Mouse (Mus musculus) stomach, embryonic 15.5 days (tissue): ENCODE measurements around the gene Afdn. TPM values are rescaled to one million over a fixed set of nuclear protein-coding genes. Genes with fewer than 3 reads are reported as not detected.
"Not testable (repeated sequence)": the region's sequence is repeated elsewhere in the genome, so short reads cannot be mapped to it uniquely, and the experiment has no call there.

Experiments used
- ATAC-seq: fragments of 200-750 bp; cut with Nextera tagmentation; 2 replicates; pipeline ENCODE4 v1.8.0; 2017; ENCODE audit warnings: low read depth, moderate number of reproducible peaks, moderate TSS enrichment; ENCODE audit not compliant: insufficient read depth, low FRiP score
- H3K27ac ChIP-seq: fragments of 300-500 bp; sonication (generic); 2 replicates; pipeline ENCODE4 v1.5.1; 2015; ENCODE audit warnings: mild to moderate bottlenecking, inconsistent platforms
- H3K27me3 ChIP-seq: fragments of 300-500 bp; sonication (generic); replicated peaks from 2 replicates; pipeline ENCODE4 v1.6.1; 2015; ENCODE audit warnings: inconsistent platforms
- H3K36me3 ChIP-seq: fragments of 300-500 bp; sonication (generic); 2 replicates; pipeline ENCODE4 v1.6.1; 2015; ENCODE audit warnings: inconsistent platforms
- H3K4me1 ChIP-seq: fragments of 300-500 bp; sonication (generic); 2 replicates; pipeline ENCODE4 v1.6.1; 2015; ENCODE audit warnings: inconsistent platforms
- H3K4me2 ChIP-seq: fragments of 300-500 bp; sonication (generic); 2 replicates; pipeline ENCODE4 v1.6.1; 2015; ENCODE audit warnings: mild to moderate bottlenecking, inconsistent platforms
- H3K4me3 ChIP-seq: fragments of 300-500 bp; sonication (generic); replicated peaks from 2 replicates; pipeline ENCODE4 v1.5.1; 2015; ENCODE audit warnings: inconsistent platforms
- H3K9ac ChIP-seq: fragments of 300-500 bp; sonication (generic); 2 replicates; pipeline ENCODE4 v1.6.1; 2015; ENCODE audit warnings: inconsistent platforms
- H3K9me3 ChIP-seq: fragments of 300-500 bp; sonication (generic); 2 replicates; pipeline ENCODE4 v1.6.1; 2016; ENCODE audit warnings: inconsistent platforms
- WGBS: fragments of 180-500 bp; shearing (Covaris S2); methylation state at CpG from one replicate; pipeline ENCODE4 v1.1.7; 2015; 5-methylcytosine and 5-hydroxymethylcytosine counted together
- polyA plus RNA-seq: library from polyadenylated mRNA; unstranded; fragments of >200 nt; fragmentation: Nextera tagmentation; extraction: Ambion mirVana; gene quantifications from 2 replicates; pipeline ENCODE4 v1.2.1, GENCODE M21; 2015

The Afdn gene
- polyA plus RNA-seq, 1 experiment from 2014 or later: 107 TPM

GRCm38 (mm10) chr17:13930421-13930820, 170.1 kb downstream of the Afdn start:
- no peaks in the 10 kb centered on the region for H3K9me3 ChIP-seq
- H3K9ac ChIP-seq: no peak overlapping the region
- H3K4me3 ChIP-seq: no peak overlapping the region
- no peak overlapping the region for H3K4me2 ChIP-seq
- ATAC-seq: no peak
- WGBS: 82% methylated on average over 9 of the region's 9 CpGs
- no peaks in the 10 kb centered on the region for H3K27me3 ChIP-seq
- no peak overlapping the region for H3K27ac ChIP-seq
- H3K36me3 ChIP-seq: no peaks in the 10 kb centered on the region
- no peaks in the 10 kb centered on the region for H3K4me1 ChIP-seq

- not testable (repeated sequence) for H3K9me3 ChIP-seq, H3K9ac ChIP-seq, H3K36me3 ChIP-seq, ATAC-seq, H3K4me2 ChIP-seq, H3K27me3 ChIP-seq, H3K4me1 ChIP-seq, H3K27ac ChIP-seq, H3K4me3 ChIP-seq
- 98% methylated on average over 2 of the region's 2 CpGs for WGBS
These were observed 175.0 kb downstream of the Afdn start for GRCm38 (mm10) chr17:13935364-13935763.

DNA sequence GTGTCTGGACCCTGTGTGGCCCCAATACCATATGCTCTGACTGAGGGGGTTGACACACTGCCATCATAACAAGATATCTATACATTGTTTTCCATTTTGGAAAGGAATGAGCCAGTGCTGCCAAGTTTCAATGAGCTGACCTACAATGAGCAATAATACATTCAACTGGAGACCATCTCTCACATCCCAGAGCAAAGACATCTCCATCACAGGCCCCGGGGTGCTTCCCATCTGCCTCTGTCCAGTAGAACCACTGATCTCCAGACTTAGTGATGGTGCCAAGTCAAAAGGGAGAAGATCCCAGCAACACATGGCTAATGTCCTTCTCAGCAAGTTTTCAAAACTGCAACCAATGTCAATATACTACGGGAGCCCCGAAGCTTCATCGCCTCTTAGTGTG, 177.4 kb downstream of the Afdn start:
- H3K27me3 ChIP-seq: no peaks in the 10 kb centered on the region
- no peak overlapping the region for H3K4me2 ChIP-seq
- ATAC-seq: no peak
- H3K36me3 ChIP-seq: no peaks in the 10 kb centered on the region
- no peak overlapping the region for H3K9ac ChIP-seq
- no peaks in the 10 kb centered on the region for H3K9me3 ChIP-seq
- no peak overlapping the region for H3K27ac ChIP-seq
- WGBS: 93% methylated on average over 4 of the region's 4 CpGs
- no peaks in the 10 kb centered on the region for H3K4me1 ChIP-seq
- H3K4me3 ChIP-seq: no peak overlapping the region

- Histone ChIP-seq H3K36me3 (no peaks in the 10 kb centered on the region), H3K27ac (no peak overlapping the region), H3K9ac (no peak overlapping the region), H3K4me3 (no peak overlapping the region), H3K4me1 (no peaks in the 10 kb centered on the region), H3K27me3 (no peaks in the 10 kb centered on the region), H3K4me2 (no peak overlapping the region), H3K9me3 (no peaks in the 10 kb centered on the region)
- WGBS: 79% methylated on average over 3 of the region's 3 CpGs
- ATAC-seq: no peak
These were observed 178.3 kb downstream of the Afdn start for GRCm38 (mm10) chr17:13938652-13939051.

GRCm38 (mm10) chr17:13939231-13939630, 178.9 kb downstream of the Afdn start:
- not testable (repeated sequence) for H3K9ac ChIP-seq, H3K4me3 ChIP-seq, ATAC-seq, H3K4me1 ChIP-seq, H3K36me3 ChIP-seq, H3K4me2 ChIP-seq, H3K27ac ChIP-seq, H3K27me3 ChIP-seq, H3K9me3 ChIP-seq
- 78% methylated on average over 2 of the region's 2 CpGs for WGBS

GRCm38 (mm10) chr17:13940487-13940886, 180.1 kb downstream of the Afdn start:
- Histone ChIP-seq H3K4me1 (no peaks in the 10 kb centered on the region), H3K27ac (no peak overlapping the region), H3K36me3 (no peaks in the 10 kb centered on the region), H3K9me3 (no peaks in the 10 kb centered on the region), H3K27me3 (no peaks in the 10 kb centered on the region), H3K4me3 (no peak overlapping the region), H3K9ac (no peak overlapping the region), H3K4me2 (no peak overlapping the region)
- 74% methylated on average over 1 of the region's 1 CpGs for WGBS
- no peak for ATAC-seq

GRCm38 (mm10) chr17:13948073-13948472, 187.7 kb downstream of the Afdn start, which contains the start of gene Gm7168:
Gene Gm7168, plus strand, starts transcription at chr17:13948373.
- ATAC-seq: not testable (repeated sequence)
- 89% methylated on average over 1 of the region's 2 CpGs for WGBS

DNA sequence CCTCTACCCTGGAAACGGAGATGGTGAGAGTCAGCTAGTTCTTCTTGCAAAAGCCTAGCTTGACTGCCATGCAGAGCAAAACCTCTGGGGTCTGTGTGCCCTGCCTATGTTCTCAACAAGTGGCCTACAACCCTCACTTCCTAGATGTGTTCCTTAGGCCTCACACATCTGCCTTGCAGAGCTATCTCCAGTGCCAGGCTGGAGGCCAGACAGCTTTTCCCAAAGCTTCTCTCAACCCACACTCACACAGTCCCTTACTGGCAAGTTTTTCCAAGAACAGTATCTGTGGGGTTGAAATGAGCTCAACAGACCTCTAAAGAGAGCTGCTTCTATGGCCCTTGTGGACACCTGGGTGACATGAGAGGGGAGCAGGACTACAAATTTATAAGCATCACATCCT, 191.2 kb downstream of the Afdn start:
- not testable (repeated sequence) for H3K9me3 ChIP-seq, H3K9ac ChIP-seq, H3K4me2 ChIP-seq, H3K36me3 ChIP-seq, H3K27ac ChIP-seq, H3K27me3 ChIP-seq, ATAC-seq, H3K4me3 ChIP-seq, H3K4me1 ChIP-seq
- WGBS: 67% methylated on average over 1 of the region's 1 CpGs

More at GRCm38 (mm10) chr17:13948073-13948472, 187.7 kb downstream of the Afdn start, which contains the start of gene Gm7168:
- H3K4me3 ChIP-seq, H3K27me3 ChIP-seq, H3K27ac ChIP-seq, H3K4me2 ChIP-seq, H3K9me3 ChIP-seq, H3K4me1 ChIP-seq, H3K9ac ChIP-seq, H3K36me3 ChIP-seq: not testable (repeated sequence)

Other genes with a start within 250 kb of the Afdn start
- 7.0 and 7.4 TPM in 2 replicates for gene Tcte2, start 1.3 kb downstream of the Afdn start, polyA plus RNA-seq
- gene Gm7168, start 187.8 kb downstream of the Afdn start, polyA plus RNA-seq: not detected in 2 replicates
- not detected in 2 replicates for gene Gm7356, start 243.2 kb downstream of the Afdn start, polyA plus RNA-seq